Mouse (Mus musculus) midbrain, embryonic 11.5 days (tissue): Measurements from ENCODE around the gene Pkd1l2. TPM values are rescaled to one million over a fixed set of nuclear protein-coding genes. Genes with fewer than 3 reads are reported as not detected.

ENCODE experiments used
- ATAC-seq: fragments of 200-750 bp; cut with Nextera tagmentation; 2 replicates; pipeline ENCODE4 v1.8.0; 2017; ENCODE audit warnings: moderate TSS enrichment, moderate library complexity; ENCODE audit not compliant: low FRiP score
- DNase-seq: peaks from one replicate; pipeline ENCODE4 v3.0.0; 2015; ENCODE audit warnings: low spot score; ENCODE audit errors: missing footprints
- H3K27ac ChIP-seq: fragments of 300-500 bp; sonication (generic); 2 replicates; pipeline ENCODE4 v1.5.1; 2014; ENCODE audit warnings: low read depth, low read length
- H3K27me3 ChIP-seq: fragments of 300-500 bp; sonication (generic); 2 replicates; pipeline ENCODE4 v1.6.1; 2014; ENCODE audit warnings: mild to moderate bottlenecking, low read length, moderate library complexity, mixed read lengths; ENCODE audit not compliant: control insufficient read depth, insufficient read depth
- H3K36me3 ChIP-seq: fragments of 300-500 bp; sonication (generic); 2 replicates; pipeline ENCODE4 v1.6.1; 2014; ENCODE audit warnings: mild to moderate bottlenecking, low read length, moderate library complexity, mixed read lengths; ENCODE audit not compliant: control insufficient read depth, insufficient read depth
- H3K4me1 ChIP-seq: fragments of 300-500 bp; sonication (generic); 2 replicates; pipeline ENCODE4 v1.6.1; 2014; ENCODE audit warnings: low read length; ENCODE audit not compliant: control insufficient read depth, insufficient read depth
- H3K4me2 ChIP-seq: fragments of 300-500 bp; sonication (generic); 2 replicates; pipeline ENCODE4 v1.6.1; 2014; ENCODE audit warnings: mild to moderate bottlenecking, moderate library complexity
- H3K4me3 ChIP-seq: fragments of 300-500 bp; sonication (generic); 2 replicates; pipeline ENCODE4 v1.5.1; 2014; ENCODE audit warnings: low read depth, low read length
- H3K9ac ChIP-seq: fragments of 300-500 bp; sonication (generic); 2 replicates; pipeline ENCODE4 v1.6.1; 2014; ENCODE audit warnings: low read length
- H3K9me3 ChIP-seq: fragments of 300-500 bp; sonication (generic); 2 replicates; pipeline ENCODE4 v1.6.1; 2016; ENCODE audit warnings: low read length; ENCODE audit not compliant: control insufficient read depth
- WGBS: fragments of 180-500 bp; shearing (Covaris S2); extraction: QIAGEN DNeasy Blood & Tissue Kit; methylation state at CpG from one replicate; pipeline ENCODE4 v1.1.7; 2014; 5-methylcytosine and 5-hydroxymethylcytosine counted together
- polyA plus RNA-seq: library from polyadenylated mRNA; unstranded; fragments of >200 nt; fragmentation: Nextera tagmentation; extraction: Ambion mirVana; gene quantifications from 2 replicates; pipeline ENCODE4 v1.2.1, GENCODE M21; 2014

The Pkd1l2 gene
- polyA plus RNA-seq, 1 experiment from 2014 or later = not detected

- H3K36me3 ChIP-seq = no peaks in the 10 kb centered on the region
- no peak for ATAC-seq
- 64% methylated on average over 11 of the region's 11 CpGs for WGBS
Observed at GRCm38 (mm10) chr8:116994016-116994716, 88.1 kb downstream of the Pkd1l2 start.

GRCm38 (mm10) chr8:116993095-116993867 lies 89.0 kb downstream of the Pkd1l2 start, which contains the start of gene Gcsh:
TSS of gene Gcsh (minus strand) at chr8:116993537.
- WGBS = under 1% methylated on average over 53 of the region's 56 CpGs
- Histone ChIP-seq H3K9ac (peak within 1 kb of the TSS; percentile 62), H3K4me2 (peak within 1 kb of the TSS; percentile 91), H3K27ac (0 out of 2 replicates have a peak within 1 kb of the TSS, but pooled peaks have one; percentile 3), H3K4me3 (peak within 1 kb of the TSS; percentile 54), H3K27me3 (no peaks in the 10 kb centered on the region), H3K4me1 (peaks cover 7% of the 10 kb centered on the region), H3K9me3 (no peaks in the 10 kb centered on the region), H3K36me3 (no peaks in the 10 kb centered on the region)
- DNase-seq = peak; percentile 99
- ATAC-seq = peak; percentile 100

More at GRCm38 (mm10) chr8:116994016-116994716, 88.1 kb downstream of the Pkd1l2 start:
- Histone ChIP-seq H3K27me3 (no peaks in the 10 kb centered on the region), H3K9me3 (no peaks in the 10 kb centered on the region), H3K4me1 (peaks cover 7% of the 10 kb centered on the region), H3K4me3 (peak overlapping the region; percentile 54), H3K4me2 (peak overlapping the region; percentile 91), H3K9ac (peak overlapping the region; percentile 43; the same call in 1 of the 2 replicates), H3K27ac (no peak overlapping the region)
- peak; percentile 81 for DNase-seq

GRCm38 (mm10) chr8:116992176-116992971 lies 89.9 kb downstream of the Pkd1l2 start:
- 11% methylated on average over 23 of the region's 23 CpGs for WGBS
- H3K27me3 ChIP-seq = no peaks in the 10 kb centered on the region

GRCm38 (mm10) chr8:116991241-116991640 lies 91.0 kb downstream of the Pkd1l2 start:
- Histone ChIP-seq H3K9me3 (no peaks in the 10 kb centered on the region), H3K4me3 (no peak overlapping the region), H3K36me3 (no peaks in the 10 kb centered on the region), H3K27ac (no peak overlapping the region), H3K4me1 (peaks cover 7% of the 10 kb centered on the region), H3K27me3 (no peaks in the 10 kb centered on the region), H3K9ac (no peak overlapping the region), H3K4me2 (no peak overlapping the region)
- DNase-seq = no peak
- WGBS = 71% methylated on average over 8 of the region's 8 CpGs
- ATAC-seq = no peak

More at GRCm38 (mm10) chr8:116992176-116992971, 89.9 kb downstream of the Pkd1l2 start:
- ATAC-seq = no peak
- Histone ChIP-seq H3K27ac (no peak overlapping the region), H3K4me1 (peaks cover 7% of the 10 kb centered on the region), H3K4me2 (peak overlapping the region; percentile 91), H3K36me3 (no peaks in the 10 kb centered on the region), H3K9me3 (no peaks in the 10 kb centered on the region), H3K4me3 (peak overlapping the region; percentile 54), H3K9ac (peak overlapping the region; percentile 62)
- peak; percentile 91 for DNase-seq

GRCm38 (mm10) chr8:116989842-116990241 lies 92.4 kb downstream of the Pkd1l2 start:
- H3K9ac ChIP-seq = no peak overlapping the region
- no peak overlapping the region for H3K4me2 ChIP-seq
- no peaks in the 10 kb centered on the region for H3K27me3 ChIP-seq
- ATAC-seq (no peak), DNase-seq (peak; percentile 26)
- peaks cover 7% of the 10 kb centered on the region for H3K4me1 ChIP-seq
- WGBS = 96% methylated on average over 3 of the region's 3 CpGs
- no peak overlapping the region for H3K27ac ChIP-seq
- no peak overlapping the region for H3K4me3 ChIP-seq
- 0 out of 2 replicates have a peak, but pooled peaks cover 2% of the 10 kb centered on the region for H3K36me3 ChIP-seq
- no peaks in the 10 kb centered on the region for H3K9me3 ChIP-seq

GRCm38 (mm10) chr8:116980117-116980516 lies 102.1 kb downstream of the Pkd1l2 start:
- 17% methylated on average over 4 of the region's 4 CpGs for WGBS
- no peak overlapping the region for H3K4me3 ChIP-seq
- ATAC-seq = no peak
- peaks cover 4% of the 10 kb centered on the region; the same call in 1 of the 2 replicates for H3K4me1 ChIP-seq
- no peaks in the 10 kb centered on the region for H3K9me3 ChIP-seq
- no peak overlapping the region for H3K9ac ChIP-seq
- no peaks in the 10 kb centered on the region for H3K36me3 ChIP-seq
- DNase-seq = peak; percentile 95
- no peak overlapping the region for H3K27ac ChIP-seq
- H3K4me2 ChIP-seq = no peak overlapping the region
- H3K27me3 ChIP-seq = no peaks in the 10 kb centered on the region

GRCm38 (mm10) chr8:116978631-116979256 lies 103.5 kb downstream of the Pkd1l2 start, which contains the start of gene 1700030J22Rik:
TSS of gene 1700030J22Rik (minus strand) at chr8:116978959.
- DNase-seq (peak; percentile 100), ATAC-seq (peak; percentile 99)
- WGBS = under 1% methylated on average over 46 of the region's 46 CpGs
- Histone ChIP-seq H3K4me3 (peak within 1 kb of the TSS; percentile 58), H3K9me3 (no peaks in the 10 kb centered on the region), H3K4me2 (peak within 1 kb of the TSS; percentile 59), H3K36me3 (no peaks in the 10 kb centered on the region), H3K4me1 (peaks cover 4% of the 10 kb centered on the region; the same call in 1 of the 2 replicates), H3K27ac (no peak within 1 kb of the TSS), H3K27me3 (no peaks in the 10 kb centered on the region), H3K9ac (peak within 1 kb of the TSS; percentile 49; the same call in 1 of the 2 replicates)

GRCm38 (mm10) chr8:116978052-116978451 lies 104.2 kb downstream of the Pkd1l2 start:
- Histone ChIP-seq H3K4me1 (peaks cover 4% of the 10 kb centered on the region; the same call in 1 of the 2 replicates), H3K9ac (peak overlapping the region; percentile 49; the same call in 1 of the 2 replicates), H3K36me3 (no peaks in the 10 kb centered on the region), H3K27ac (no peak overlapping the region), H3K4me2 (peak overlapping the region; percentile 59), H3K9me3 (no peaks in the 10 kb centered on the region), H3K27me3 (no peaks in the 10 kb centered on the region), H3K4me3 (peak overlapping the region; percentile 58)
- ATAC-seq = no peak
- WGBS = 31% methylated on average over 8 of the region's 8 CpGs
- no peak for DNase-seq
